Mouse (Mus musculus): ENCODE results near the gene Grk5. TPM values are rescaled to one million over a fixed set of nuclear protein-coding genes. Genes with fewer than 3 reads are reported as not detected.

The Grk5 gene
- polyA plus RNA-seq, 1 experiment from 2014 or later = 2.8 TPM

- 3% methylated on average over 17 of the region's 17 CpGs for WGBS
- Histone ChIP-seq H3K27me3 (ENCODE audit: insufficient read depth, poor library complexity, severe bottlenecking) (no peaks in the 10 kb centered on the region), H3K9me3 (no peaks in the 10 kb centered on the region), H3K4me3 (peak overlapping the region; percentile 82), H3K4me1 (replicated peaks) (peaks cover 19% of the 10 kb centered on the region), H3K36me3 (no peaks in the 10 kb centered on the region), H3K27ac (peak overlapping the region; percentile 98)
- peak; percentile 66 for DNase-seq (ENCODE audit: low spot score)
Measured at GRCm38 (mm10) chr19:60889101-60889713, 342 bp upstream of the Grk5 start.

DNA sequence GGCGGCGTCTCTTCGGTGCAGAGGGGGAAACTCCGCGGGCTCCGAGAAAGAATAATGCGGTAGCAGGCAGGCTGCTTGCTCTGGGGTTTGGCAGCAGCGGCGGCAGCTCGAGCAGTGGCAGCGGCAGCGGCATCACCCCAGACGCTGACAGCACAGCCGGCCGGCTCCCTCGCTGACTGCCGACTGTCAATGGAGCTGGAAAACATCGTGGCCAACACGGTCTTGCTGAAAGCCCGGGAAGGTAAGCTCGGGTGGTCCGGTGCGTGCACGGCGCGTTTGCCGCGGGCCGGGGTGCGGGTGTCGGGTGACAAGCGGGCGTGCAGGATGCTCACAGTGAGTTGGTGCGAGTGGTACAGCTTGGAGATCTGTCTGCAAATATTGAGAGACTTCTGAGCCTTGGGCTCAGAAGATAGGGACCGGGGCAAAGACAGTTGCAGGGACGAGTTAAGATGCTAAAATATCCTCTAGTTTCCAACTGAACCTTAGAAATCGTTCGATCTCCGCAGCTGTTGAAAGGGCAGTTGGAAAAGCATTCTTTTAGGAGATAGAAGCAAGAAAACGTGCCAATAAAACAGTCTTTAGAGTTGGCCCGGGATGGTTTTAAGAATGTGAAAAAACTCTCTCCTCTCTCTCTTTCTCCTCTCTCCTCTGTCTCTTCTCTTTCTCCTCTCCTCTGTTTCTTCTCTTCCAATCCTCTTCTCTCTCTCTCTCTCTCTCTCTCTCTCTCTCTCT lies 1.0 kb downstream of the Grk5 start:
- peak overlapping the region; percentile 98 for H3K27ac ChIP-seq
- peak; percentile 82 for DNase-seq (ENCODE audit: low spot score)
- no peaks in the 10 kb centered on the region for H3K27me3 ChIP-seq (ENCODE audit: insufficient read depth, poor library complexity, severe bottlenecking)
- peaks cover 19% of the 10 kb centered on the region for H3K4me1 ChIP-seq (replicated peaks)
- H3K4me3 ChIP-seq = peak overlapping the region; percentile 82
- no peaks in the 10 kb centered on the region for H3K36me3 ChIP-seq
- WGBS = under 1% methylated on average over 39 of the region's 41 CpGs
- H3K9me3 ChIP-seq = no peaks in the 10 kb centered on the region

GRCm38 (mm10) chr19:60891123-60891470 lies 1.5 kb downstream of the Grk5 start:
- Histone ChIP-seq H3K36me3 (no peaks in the 10 kb centered on the region), H3K9me3 (no peaks in the 10 kb centered on the region), H3K27me3 (ENCODE audit: insufficient read depth, poor library complexity, severe bottlenecking) (no peaks in the 10 kb centered on the region), H3K27ac (no peak overlapping the region), H3K4me3 (peak overlapping the region; percentile 82), H3K4me1 (replicated peaks) (peaks cover 19% of the 10 kb centered on the region)
- 10% methylated on average over 4 of the region's 5 CpGs for WGBS
- DNase-seq (ENCODE audit: low spot score) = no peak

DNA sequence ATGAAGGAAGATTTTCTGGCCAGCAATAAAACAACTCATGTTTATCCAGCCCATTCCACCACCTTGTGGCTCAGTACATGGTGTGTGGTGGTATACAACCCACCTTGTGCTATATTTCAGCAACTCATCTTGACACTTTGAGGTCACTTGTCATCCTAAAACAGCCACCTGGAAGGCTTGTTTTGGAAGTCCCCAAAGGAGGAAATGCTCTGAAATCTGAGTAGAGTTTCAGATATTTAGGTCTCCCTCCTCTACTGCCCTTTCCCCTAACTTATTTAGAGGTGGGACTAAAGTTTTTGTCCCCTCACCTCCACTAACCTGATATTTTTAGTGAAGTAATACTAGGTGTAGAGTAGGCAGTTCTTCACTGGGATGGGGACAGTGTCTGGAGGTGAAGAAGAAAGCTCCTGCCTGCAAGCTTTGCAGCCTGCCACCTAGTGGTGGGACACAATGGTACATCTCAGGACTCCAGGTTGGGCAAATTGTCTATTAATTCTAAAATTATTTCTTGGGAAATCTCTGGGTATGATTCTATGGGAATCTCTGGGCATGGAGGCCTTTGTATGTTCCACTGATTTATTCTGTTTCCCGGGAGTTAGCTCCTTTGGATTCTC lies 2.5 kb downstream of the Grk5 start:
- Histone ChIP-seq H3K27ac (no peak overlapping the region), H3K9me3 (no peaks in the 10 kb centered on the region), H3K4me1 (replicated peaks) (peaks cover 19% of the 10 kb centered on the region), H3K4me3 (0 out of 2 replicates have a peak overlapping the region, but pooled peaks have one; percentile 82), H3K27me3 (ENCODE audit: insufficient read depth, poor library complexity, severe bottlenecking) (no peaks in the 10 kb centered on the region), H3K36me3 (no peaks in the 10 kb centered on the region)
- DNase-seq (ENCODE audit: low spot score) = peak; percentile 55
- WGBS = 28% methylated on average over 1 of the region's 1 CpGs

DNA sequence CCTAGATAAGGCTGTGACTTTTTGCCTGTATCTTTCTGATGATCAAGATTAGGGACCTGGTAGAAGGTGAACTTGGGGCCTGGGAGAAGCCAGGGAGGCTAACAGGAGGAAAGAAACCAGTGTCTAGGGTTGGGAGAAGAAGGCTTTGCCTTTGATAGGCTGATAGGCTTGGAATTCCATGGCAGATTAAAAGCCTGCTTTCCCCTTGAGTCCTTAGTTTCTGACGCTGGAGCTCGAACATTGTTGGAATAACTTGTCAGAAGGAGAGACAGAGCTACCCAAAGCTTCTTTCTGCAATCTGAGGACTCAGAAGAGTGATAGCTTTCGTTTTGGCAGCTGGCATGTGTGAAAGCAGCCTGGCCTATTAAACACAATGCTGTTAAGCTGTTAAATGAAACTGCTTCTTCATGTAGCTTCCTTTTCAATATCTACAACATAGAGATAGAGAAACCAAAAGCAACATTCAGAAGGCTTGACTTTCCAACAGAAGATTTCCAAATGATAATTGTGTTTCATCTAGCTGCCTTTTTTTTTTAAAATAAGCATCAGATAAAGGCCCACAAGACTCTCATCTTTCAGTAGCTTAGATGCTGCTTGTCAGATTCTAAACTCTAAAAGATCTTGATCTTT lies 5.8 kb downstream of the Grk5 start:
- H3K36me3 ChIP-seq = no peaks in the 10 kb centered on the region
- no peaks in the 10 kb centered on the region for H3K27me3 ChIP-seq (ENCODE audit: insufficient read depth, poor library complexity, severe bottlenecking)
- H3K27ac ChIP-seq = no peak overlapping the region
- H3K9me3 ChIP-seq = no peaks in the 10 kb centered on the region
- DNase-seq (ENCODE audit: low spot score) = no peak
- WGBS = 42% methylated on average over 3 of the region's 3 CpGs
- no peak overlapping the region for H3K4me3 ChIP-seq
- H3K4me1 ChIP-seq (replicated peaks) = peaks cover 12% of the 10 kb centered on the region

- Histone ChIP-seq H3K36me3 (no peaks in the 10 kb centered on the region), H3K27ac (no peak overlapping the region), H3K4me3 (no peak overlapping the region), H3K4me1 (replicated peaks) (no peaks in the 10 kb centered on the region), H3K9me3 (no peaks in the 10 kb centered on the region), H3K27me3 (ENCODE audit: insufficient read depth, poor library complexity, severe bottlenecking) (no peaks in the 10 kb centered on the region)
- 77% methylated on average over 1 of the region's 1 CpGs for WGBS
- DNase-seq (ENCODE audit: low spot score) = no peak
Measured at GRCm38 (mm10) chr19:60903139-60903538, 13.6 kb downstream of the Grk5 start.

DNA sequence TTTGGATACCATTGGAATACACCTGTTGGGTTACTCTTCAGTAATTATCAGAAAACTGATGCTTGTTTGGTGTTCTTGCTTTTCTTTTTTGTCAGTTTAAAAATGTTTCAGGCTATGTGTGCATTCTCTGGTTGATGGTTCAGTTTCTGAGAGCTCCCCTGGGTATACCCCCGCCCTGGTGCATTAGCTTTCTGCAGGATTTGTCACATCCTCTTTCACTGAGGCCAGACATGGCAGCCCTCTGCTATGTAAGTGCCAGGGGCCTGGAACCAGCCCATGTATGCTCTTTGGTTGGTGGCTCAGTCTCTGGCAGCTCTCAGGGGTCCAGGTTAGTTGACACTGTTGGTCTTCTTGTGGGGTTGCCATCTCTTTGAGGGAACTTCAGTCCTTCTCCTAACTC lies 14.4 kb downstream of the Grk5 start:
- no peak for DNase-seq (ENCODE audit: low spot score)
- WGBS = 89% methylated on average over 1 of the region's 1 CpGs

DNA sequence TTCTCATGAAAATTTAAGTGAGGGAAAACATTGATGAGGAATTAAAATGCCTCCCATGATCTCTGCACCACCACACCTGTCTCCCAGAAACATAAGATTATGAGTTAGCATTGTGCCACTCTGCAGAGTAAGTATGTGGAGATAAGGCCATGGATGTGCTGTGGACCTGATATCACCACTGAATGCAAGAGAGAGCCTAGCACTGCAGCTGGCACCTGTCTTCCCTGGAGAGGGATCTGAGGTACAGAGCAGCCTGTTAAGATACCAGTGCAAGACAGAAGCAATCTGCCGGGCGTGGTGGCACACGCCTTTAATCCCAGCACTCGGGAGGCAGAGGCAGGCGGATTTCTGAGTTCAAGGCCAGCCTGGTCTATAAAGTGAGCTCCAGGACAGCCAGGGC lies 15.9 kb downstream of the Grk5 start:
- DNase-seq (ENCODE audit: low spot score) = no peak
- Histone ChIP-seq H3K4me3 (no peak overlapping the region), H3K27ac (no peak overlapping the region), H3K4me1 (replicated peaks) (no peaks in the 10 kb centered on the region), H3K9me3 (no peaks in the 10 kb centered on the region), H3K27me3 (ENCODE audit: insufficient read depth, poor library complexity, severe bottlenecking) (no peaks in the 10 kb centered on the region), H3K36me3 (no peaks in the 10 kb centered on the region)
- 97% methylated on average over 5 of the region's 5 CpGs for WGBS

More for the DNA sequence above, 14.4 kb downstream of the Grk5 start:
- H3K36me3 ChIP-seq = no peaks in the 10 kb centered on the region
- H3K4me3 ChIP-seq = no peak overlapping the region
- no peak overlapping the region for H3K27ac ChIP-seq
- no peaks in the 10 kb centered on the region for H3K4me1 ChIP-seq (replicated peaks)
- no peaks in the 10 kb centered on the region for H3K27me3 ChIP-seq (ENCODE audit: insufficient read depth, poor library complexity, severe bottlenecking)
- no peaks in the 10 kb centered on the region for H3K9me3 ChIP-seq

- Histone ChIP-seq H3K9me3 (no peaks in the 10 kb centered on the region), H3K27me3 (ENCODE audit: insufficient read depth, poor library complexity, severe bottlenecking) (no peaks in the 10 kb centered on the region), H3K4me3 (no peak overlapping the region), H3K27ac (no peak overlapping the region), H3K4me1 (replicated peaks) (no peaks in the 10 kb centered on the region), H3K36me3 (no peaks in the 10 kb centered on the region)
- DNase-seq (ENCODE audit: low spot score) = no peak
Measured at GRCm38 (mm10) chr19:60910304-60910703, 20.8 kb downstream of the Grk5 start.

- no peaks in the 10 kb centered on the region for H3K9me3 ChIP-seq
- no peak overlapping the region for H3K27ac ChIP-seq
- WGBS = 71% methylated on average over 2 of the region's 2 CpGs
- H3K4me3 ChIP-seq = no peak overlapping the region
- H3K4me1 ChIP-seq (replicated peaks) = no peaks in the 10 kb centered on the region
- no peak for DNase-seq (ENCODE audit: low spot score)
- no peaks in the 10 kb centered on the region for H3K27me3 ChIP-seq (ENCODE audit: insufficient read depth, poor library complexity, severe bottlenecking)
- no peaks in the 10 kb centered on the region for H3K36me3 ChIP-seq
Measured at GRCm38 (mm10) chr19:60911653-60912052, 22.1 kb downstream of the Grk5 start.

DNA sequence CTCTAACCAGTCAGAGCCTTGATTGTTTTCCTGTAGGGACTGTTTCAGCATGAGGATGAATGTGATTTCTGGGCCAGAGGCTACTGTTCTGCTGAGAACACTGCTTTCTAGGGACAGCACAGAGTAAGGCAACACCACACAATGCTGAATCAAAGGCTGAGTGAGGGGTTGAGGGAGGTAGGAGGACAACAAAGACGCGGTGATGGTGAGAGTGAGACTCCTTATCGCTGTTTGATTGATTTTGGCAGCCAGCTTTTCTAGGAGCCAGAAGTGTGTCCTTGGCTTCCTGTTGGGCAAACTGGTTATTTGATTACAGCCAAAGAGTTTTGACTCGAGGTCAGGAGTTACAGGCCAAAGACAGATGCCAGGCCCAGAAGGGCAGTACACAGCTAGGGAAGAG lies 25.7 kb downstream of the Grk5 start:
- no peak for DNase-seq (ENCODE audit: low spot score)
- Histone ChIP-seq H3K27ac (no peak overlapping the region), H3K4me3 (no peak overlapping the region), H3K27me3 (ENCODE audit: insufficient read depth, poor library complexity, severe bottlenecking) (no peaks in the 10 kb centered on the region), H3K9me3 (no peaks in the 10 kb centered on the region), H3K36me3 (no peaks in the 10 kb centered on the region), H3K4me1 (replicated peaks) (no peaks in the 10 kb centered on the region)
- whole genome bisulfite sequencing = 69% methylated on average over 4 of the region's 4 CpGs

DNA sequence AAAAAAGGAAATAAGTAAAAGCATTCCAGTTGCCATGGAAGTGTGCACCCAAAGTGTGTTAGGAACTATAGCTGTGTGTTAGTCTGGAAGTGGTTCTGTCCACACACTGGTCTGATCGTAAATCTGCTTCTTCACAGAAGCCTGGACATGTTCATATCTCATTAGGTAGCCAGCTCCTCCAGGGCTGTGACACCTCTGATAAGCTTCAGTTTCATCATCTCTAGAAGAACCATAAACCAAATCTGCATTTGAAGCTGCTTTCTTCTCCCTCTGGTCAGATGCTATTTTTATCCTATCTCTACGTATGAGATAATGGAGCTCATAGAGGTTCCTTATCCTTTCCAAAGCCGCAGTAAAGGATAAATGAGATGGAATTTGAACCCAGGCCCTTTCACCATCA lies 26.3 kb downstream of the Grk5 start:
- H3K36me3 ChIP-seq = no peaks in the 10 kb centered on the region
- WGBS = 93% methylated on average over 3 of the region's 3 CpGs
- H3K27me3 ChIP-seq (ENCODE audit: insufficient read depth, poor library complexity, severe bottlenecking) = no peaks in the 10 kb centered on the region
- H3K9me3 ChIP-seq = no peaks in the 10 kb centered on the region
- H3K4me3 ChIP-seq = no peak overlapping the region
- DNase-seq (ENCODE audit: low spot score) = no peak
- H3K4me1 ChIP-seq (replicated peaks) = no peaks in the 10 kb centered on the region
- H3K27ac ChIP-seq = no peak overlapping the region
